Mouse (Mus musculus): ENCODE data around the gene Krtap24-1.

The Krtap24-1 gene

GRCm38 (mm10) chr16:88563045-88563913 is 48.8 kb downstream of the Krtap24-1 start, which contains the start of gene Cldn8:
Gene Cldn8 (minus strand): TSS chr16:88563183.
- DNase-seq = peak; percentile 75

GRCm38 (mm10) chr16:88561617-88562164 is 50.4 kb downstream of the Krtap24-1 start:
- no peak for DNase-seq

Data from lung, postnatal 36 days (tissue).